Mouse (Mus musculus): ENCODE results near the gene Wnt11. TPM values are rescaled to one million over a fixed set of nuclear protein-coding genes. Genes with fewer than 3 reads are reported as not detected.

The Wnt11 gene
- polyA plus RNA-seq, 1 experiment: 5.4 TPM

DNA sequence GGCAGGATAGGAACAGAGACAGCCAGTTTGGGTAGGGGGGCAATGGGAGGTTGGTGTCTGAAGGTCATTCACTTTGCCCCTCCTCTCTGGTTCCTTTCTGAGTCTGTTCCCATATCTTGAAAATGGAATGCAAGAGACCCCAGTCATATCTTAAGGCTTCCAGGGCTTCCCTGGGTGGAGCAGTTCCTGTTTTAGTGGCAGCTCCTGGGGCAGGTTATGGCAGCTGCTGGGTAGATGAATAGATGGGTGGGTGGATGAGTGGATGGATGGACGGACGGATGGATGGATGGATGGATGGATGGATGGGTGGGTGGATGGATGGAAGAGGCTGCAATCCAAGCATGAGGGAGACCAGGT lies 32.9 kb downstream of the Wnt11 start:
- TF ChIP-seq POLR2A (IDR thresholded peaks at IDR 0.05; ENCODE audit: borderline replicate concordance, extremely low read depth, insufficient read depth, insufficient read length, poor library complexity, severe bottlenecking): no peak
- no peak for TF ChIP-seq CTCF (IDR thresholded peaks at IDR 0.05; ENCODE audit: borderline replicate concordance, extremely low read depth, insufficient read depth, insufficient read length)
- no peak for DNase-seq (ENCODE audit: low read depth)

DNA sequence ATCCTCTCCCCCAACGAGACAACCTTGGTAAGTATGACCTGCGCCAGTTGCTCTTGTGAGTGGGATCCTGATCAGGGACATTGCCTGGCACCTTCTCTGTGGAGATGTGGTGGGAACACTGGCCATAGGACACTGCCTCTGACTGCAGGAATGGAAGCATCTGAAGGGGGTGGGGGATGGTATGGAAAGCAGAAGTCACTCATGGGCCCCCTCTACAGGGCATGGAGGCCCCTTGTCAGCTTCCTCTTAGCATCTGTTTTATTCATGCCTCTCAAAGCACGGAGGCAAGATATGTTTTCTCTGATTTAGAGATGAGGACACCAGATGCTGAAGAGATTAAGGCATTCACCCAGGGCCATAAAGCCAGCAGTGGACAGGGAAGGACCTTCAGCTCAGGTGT lies 34.2 kb downstream of the Wnt11 start:
- TF ChIP-seq CTCF (IDR thresholded peaks at IDR 0.05; ENCODE audit: borderline replicate concordance, extremely low read depth, insufficient read depth, insufficient read length) (no peak), POLR2A (IDR thresholded peaks at IDR 0.05; ENCODE audit: borderline replicate concordance, extremely low read depth, insufficient read depth, insufficient read length, poor library complexity, severe bottlenecking) (no peak)
- DNase-seq (ENCODE audit: low read depth): no peak

- no peak for DNase-seq (ENCODE audit: low read depth)
- TF ChIP-seq POLR2A (IDR thresholded peaks at IDR 0.05; ENCODE audit: borderline replicate concordance, extremely low read depth, insufficient read depth, insufficient read length, poor library complexity, severe bottlenecking) (no peak), CTCF (IDR thresholded peaks at IDR 0.05; ENCODE audit: borderline replicate concordance, extremely low read depth, insufficient read depth, insufficient read length) (no peak)
Observed at GRCm38 (mm10) chr7:98870791-98871190, 35.9 kb downstream of the Wnt11 start.

- DNase-seq (ENCODE audit: low read depth): no peak
- no peak for TF ChIP-seq POLR2A (IDR thresholded peaks at IDR 0.05; ENCODE audit: borderline replicate concordance, extremely low read depth, insufficient read depth, insufficient read length, poor library complexity, severe bottlenecking)
- no peak for TF ChIP-seq CTCF (IDR thresholded peaks at IDR 0.05; ENCODE audit: borderline replicate concordance, extremely low read depth, insufficient read depth, insufficient read length)
Observed at GRCm38 (mm10) chr7:98871882-98872281, 37.0 kb downstream of the Wnt11 start.

GRCm38 (mm10) chr7:98873316-98873715 lies 38.4 kb downstream of the Wnt11 start:
- TF ChIP-seq CTCF (IDR thresholded peaks at IDR 0.05; ENCODE audit: borderline replicate concordance, extremely low read depth, insufficient read depth, insufficient read length) (no peak), POLR2A (IDR thresholded peaks at IDR 0.05; ENCODE audit: borderline replicate concordance, extremely low read depth, insufficient read depth, insufficient read length, poor library complexity, severe bottlenecking) (no peak)
- no peak for DNase-seq (ENCODE audit: low read depth)

DNA sequence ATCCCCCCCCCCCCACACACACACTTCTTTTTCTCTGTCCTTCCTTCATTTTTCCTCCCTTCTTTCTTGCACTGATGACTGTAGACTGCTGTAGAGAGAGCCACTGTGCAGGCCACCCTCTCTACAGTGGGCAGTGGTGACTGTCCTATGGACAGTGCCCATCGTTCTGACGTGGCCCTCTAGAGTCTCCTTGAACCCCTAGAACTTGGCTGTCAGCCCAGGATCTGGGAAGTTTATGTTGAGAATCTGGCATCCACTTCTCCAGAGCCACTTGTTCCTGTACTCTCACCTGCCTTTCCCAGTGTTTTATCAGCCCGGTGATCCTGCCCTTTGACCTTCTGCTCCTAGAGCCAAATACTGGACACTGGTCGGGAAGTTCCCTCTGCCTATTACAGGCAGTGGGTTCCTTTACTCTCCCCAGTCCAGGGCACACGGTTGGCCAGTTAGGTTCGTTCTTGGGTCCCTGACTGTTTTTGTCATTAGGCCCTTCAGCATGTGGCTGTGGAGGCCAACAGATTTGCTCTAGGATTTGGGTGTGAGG lies 39.6 kb downstream of the Wnt11 start:
- TF ChIP-seq POLR2A (IDR thresholded peaks at IDR 0.05; ENCODE audit: borderline replicate concordance, extremely low read depth, insufficient read depth, insufficient read length, poor library complexity, severe bottlenecking) (no peak), CTCF (IDR thresholded peaks at IDR 0.05; ENCODE audit: borderline replicate concordance, extremely low read depth, insufficient read depth, insufficient read length) (no peak)
- DNase-seq (ENCODE audit: low read depth): no peak

GRCm38 (mm10) chr7:98875390-98875990 lies 40.6 kb downstream of the Wnt11 start:
- peak; percentile 89 for DNase-seq (ENCODE audit: low read depth)
- no peak for TF ChIP-seq CTCF (IDR thresholded peaks at IDR 0.05; ENCODE audit: borderline replicate concordance, extremely low read depth, insufficient read depth, insufficient read length)
- TF ChIP-seq POLR2A (IDR thresholded peaks at IDR 0.05; ENCODE audit: borderline replicate concordance, extremely low read depth, insufficient read depth, insufficient read length, poor library complexity, severe bottlenecking): no peak

DNA sequence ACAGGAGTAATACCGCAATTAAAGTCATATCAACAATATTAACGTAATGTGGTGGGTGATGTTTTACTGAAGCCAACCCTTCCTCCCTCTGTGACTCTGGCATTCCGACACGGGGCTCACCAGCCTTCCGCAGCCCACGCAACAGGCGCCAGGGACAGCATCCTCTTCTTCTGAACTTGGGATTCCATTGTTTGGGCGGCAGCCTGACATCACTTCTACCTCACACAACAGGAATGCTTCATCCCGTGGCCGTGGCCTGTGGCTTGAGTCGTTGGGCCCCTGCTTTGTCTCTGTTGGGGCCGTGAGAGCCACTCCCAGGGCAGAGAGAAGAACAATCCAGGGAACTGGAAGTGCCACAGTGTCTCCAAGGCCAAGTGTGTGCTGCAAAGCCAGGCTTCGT lies 41.2 kb downstream of the Wnt11 start:
- DNase-seq (ENCODE audit: low read depth): no peak
- TF ChIP-seq POLR2A (IDR thresholded peaks at IDR 0.05; ENCODE audit: borderline replicate concordance, extremely low read depth, insufficient read depth, insufficient read length, poor library complexity, severe bottlenecking) (no peak), CTCF (IDR thresholded peaks at IDR 0.05; ENCODE audit: borderline replicate concordance, extremely low read depth, insufficient read depth, insufficient read length) (no peak)

DNA sequence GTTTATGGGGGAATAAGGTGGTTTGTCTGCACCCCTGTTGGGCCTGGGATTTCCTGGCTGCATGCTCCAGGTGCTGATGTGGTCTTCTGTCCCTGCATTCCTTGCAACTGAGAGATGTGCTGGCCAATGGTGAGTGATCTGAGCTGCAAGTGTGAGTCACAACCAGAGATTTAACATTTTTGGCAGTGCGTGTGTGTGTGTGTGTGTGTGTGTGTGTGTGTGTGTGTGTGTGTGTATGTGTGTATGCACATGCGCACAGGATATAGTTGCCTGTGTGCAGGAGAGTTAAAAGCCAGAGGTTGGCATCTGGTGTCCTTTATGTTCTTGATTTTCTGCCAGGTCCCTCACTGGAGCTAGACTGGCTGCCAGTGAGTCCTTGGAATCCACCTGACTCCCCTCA lies 44.3 kb downstream of the Wnt11 start:
- DNase-seq (ENCODE audit: low read depth): no peak
- TF ChIP-seq POLR2A (IDR thresholded peaks at IDR 0.05; ENCODE audit: borderline replicate concordance, extremely low read depth, insufficient read depth, insufficient read length, poor library complexity, severe bottlenecking) (no peak), CTCF (IDR thresholded peaks at IDR 0.05; ENCODE audit: borderline replicate concordance, extremely low read depth, insufficient read depth, insufficient read length) (no peak)

- no peak for DNase-seq (ENCODE audit: low read depth)
- TF ChIP-seq POLR2A (IDR thresholded peaks at IDR 0.05; ENCODE audit: borderline replicate concordance, extremely low read depth, insufficient read depth, insufficient read length, poor library complexity, severe bottlenecking) (no peak), CTCF (IDR thresholded peaks at IDR 0.05; ENCODE audit: borderline replicate concordance, extremely low read depth, insufficient read depth, insufficient read length) (peak; percentile 38; the same call in 1 of the 2 replicates)
Observed at GRCm38 (mm10) chr7:98881887-98882286, 47.0 kb downstream of the Wnt11 start.

DNA sequence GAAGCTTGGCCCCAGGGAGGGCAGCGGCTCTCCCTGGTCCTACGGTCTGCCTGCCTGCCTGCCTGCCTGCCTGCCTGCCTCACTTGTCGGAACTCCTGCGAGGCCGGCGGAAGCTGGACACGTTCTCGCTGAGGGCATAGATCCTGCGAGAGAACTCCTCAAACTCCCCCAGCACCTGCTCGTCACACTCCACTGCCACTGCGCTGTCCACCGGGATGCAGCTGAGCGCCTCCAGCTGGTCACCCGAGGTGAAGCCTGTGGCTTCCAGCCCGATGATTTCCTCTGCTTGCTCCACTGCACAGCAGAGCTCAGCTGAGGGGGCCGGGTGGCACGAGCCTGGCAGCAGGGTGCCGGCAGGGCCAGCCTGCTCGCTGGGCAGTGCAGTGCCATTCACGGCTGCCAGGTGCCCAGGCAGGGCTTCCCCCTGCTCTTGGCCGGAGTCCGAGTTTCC lies 52.9 kb downstream of the Wnt11 start:
- peak; percentile 56 for DNase-seq (ENCODE audit: low read depth)
- TF ChIP-seq POLR2A (IDR thresholded peaks at IDR 0.05; ENCODE audit: borderline replicate concordance, extremely low read depth, insufficient read depth, insufficient read length, poor library complexity, severe bottlenecking): no peak
- TF ChIP-seq CTCF (IDR thresholded peaks at IDR 0.05; ENCODE audit: borderline replicate concordance, extremely low read depth, insufficient read depth, insufficient read length): peak; percentile 22; the same call in 1 of the 2 replicates

GRCm38 (mm10) chr7:98888810-98889209 lies 53.9 kb downstream of the Wnt11 start:
- DNase-seq (ENCODE audit: low read depth): peak; percentile 79
- TF ChIP-seq POLR2A (IDR thresholded peaks at IDR 0.05; ENCODE audit: borderline replicate concordance, extremely low read depth, insufficient read depth, insufficient read length, poor library complexity, severe bottlenecking): no peak
- no peak for TF ChIP-seq CTCF (IDR thresholded peaks at IDR 0.05; ENCODE audit: borderline replicate concordance, extremely low read depth, insufficient read depth, insufficient read length)
